26 mouse cellular contexts compared by ENCODE assay signal in genomic region chr7:55780011-55780410, GRCm38 (mm10). TPM values are rescaled to one million over a fixed set of nuclear protein-coding genes. Genes with fewer than 3 reads are reported as not detected.
DNase-seq lines count a peak whose midpoint lies in the region; ATAC-seq and TF ChIP-seq lines count a peak whose summit lies in the region.
"Had no signal": no experiment of that assay in that cellular context is flagged by ENCODE, and none has a peak within 500 bp of the region (broad histone marks: within the 10 kb centered on the region; RNA-seq: fewer than 3 reads in every experiment).

No protein-coding gene starts in this region.

- no peaks in the 10 kb centered on the region for H3K9me3 ChIP-seq in embryonic facial prominence, embryonic 14.5 days (ENCODE audit: control insufficient read depth, low read length)
- H3K9me3 ChIP-seq in embryonic facial prominence, embryonic 10.5 days = no peaks in the 10 kb centered on the region
- H3K9me3 ChIP-seq in kidney, postnatal 0 days (replicated peaks; ENCODE audit: low read length) = no peaks in the 10 kb centered on the region
- H3K9me3 ChIP-seq in neural tube, embryonic 14.5 days (ENCODE audit: control insufficient read depth, low read length) = no peaks in the 10 kb centered on the region
- no peaks in the 10 kb centered on the region for H3K9me3 ChIP-seq in neural tube, embryonic 15.5 days (replicated peaks)
- H3K9me3 ChIP-seq: forebrain, embryonic 15.5 days; hindbrain, embryonic 12.5 days; limb, embryonic 10.5 days; limb, embryonic 15.5 days; liver, embryonic 13.5 days; midbrain, embryonic 15.5 days had no signal

- no peak overlapping the region for H3K27ac ChIP-seq in embryonic facial prominence, embryonic 14.5 days (replicated peaks; ENCODE audit: low read depth, low read length)
- H3K27ac ChIP-seq in embryonic facial prominence, embryonic 10.5 days (replicated peaks) = no peak overlapping the region
- no peak overlapping the region for H3K27ac ChIP-seq in kidney, postnatal 0 days
- H3K27ac ChIP-seq in kidney, adult 2 months (ENCODE audit: insufficient read depth, low read depth, low read length) = no peak overlapping the region
- no peak overlapping the region for H3K27ac ChIP-seq in neural tube, embryonic 14.5 days (ENCODE audit: low read depth, low read length)
- H3K27ac ChIP-seq in neural tube, embryonic 15.5 days (replicated peaks) = no peak overlapping the region
- H3K27ac ChIP-seq: forebrain, embryonic 15.5 days; hindbrain, embryonic 12.5 days; limb, embryonic 10.5 days; limb, embryonic 15.5 days; liver, embryonic 13.5 days; midbrain, embryonic 15.5 days had no signal

- no peaks in the 10 kb centered on the region for H3K36me3 ChIP-seq in embryonic facial prominence, embryonic 14.5 days (ENCODE audit: control insufficient read depth, insufficient read depth, low read length)
- no peaks in the 10 kb centered on the region for H3K36me3 ChIP-seq in embryonic facial prominence, embryonic 10.5 days (replicated peaks)
- H3K36me3 ChIP-seq in kidney, postnatal 0 days (ENCODE audit: insufficient read depth, low read length) = no peaks in the 10 kb centered on the region
- H3K36me3 ChIP-seq in kidney, adult 2 months (ENCODE audit: control insufficient read depth, insufficient read depth, low read length) = no peaks in the 10 kb centered on the region
- H3K36me3 ChIP-seq in neural tube, embryonic 14.5 days (ENCODE audit: control insufficient read depth, insufficient read depth, low read length) = no peaks in the 10 kb centered on the region
- H3K36me3 ChIP-seq in neural tube, embryonic 15.5 days = no peaks in the 10 kb centered on the region
- H3K36me3 ChIP-seq: forebrain, embryonic 15.5 days; hindbrain, embryonic 12.5 days; limb, embryonic 10.5 days; limb, embryonic 15.5 days; liver, embryonic 13.5 days; midbrain, embryonic 15.5 days had no signal

- TF ChIP-seq CTCF in kidney, postnatal 0 days (IDR thresholded peaks at IDR 0.05; ENCODE audit: low read depth) = no peak
- TF ChIP-seq CTCF in kidney, adult 2 months (conservative IDR thresholded peaks at IDR 0.05; ENCODE audit: insufficient read depth, insufficient read length, low read depth, low read length) = no peak

- DNase-seq in adrenal gland, postnatal 10 days = peak; percentile 37
- no peak for DNase-seq in adrenal gland, adult 8-10 months
- DNase-seq in embryonic facial prominence, embryonic 14.5 days (ENCODE audit: low spot score) = peak; percentile 36
- no peak for DNase-seq in embryonic facial prominence, embryonic 10.5 days (ENCODE audit: low spot score)
- peak; percentile 42 for DNase-seq in kidney, postnatal 0 days (ENCODE audit: low spot score)
- no peak for DNase-seq in kidney, adult 2 months
- DNase-seq: cerebellum, adult 9-10 months; gastrocnemius, postnatal 25 days; heart, postnatal 36 days; layer of hippocampus, postnatal 36 days; liver, embryonic 13.5 days; lung, adult 2 months; lung, postnatal 14 days; right cerebral cortex, postnatal 4 days; thymus, adult 2 months; thymus, postnatal 36 days had no signal

- no peaks in the 10 kb centered on the region for H3K4me1 ChIP-seq in embryonic facial prominence, embryonic 14.5 days (ENCODE audit: control insufficient read depth, insufficient read depth, low read length)
- H3K4me1 ChIP-seq in embryonic facial prominence, embryonic 10.5 days = no peaks in the 10 kb centered on the region
- no peaks in the 10 kb centered on the region for H3K4me1 ChIP-seq in kidney, postnatal 0 days (replicated peaks; ENCODE audit: insufficient read depth, low read length)
- H3K4me1 ChIP-seq in kidney, adult 2 months (ENCODE audit: control insufficient read depth, insufficient read depth, low read length) = no peaks in the 10 kb centered on the region
- no peaks in the 10 kb centered on the region for H3K4me1 ChIP-seq in neural tube, embryonic 14.5 days (ENCODE audit: control insufficient read depth, insufficient read depth, low read length)
- no peaks in the 10 kb centered on the region for H3K4me1 ChIP-seq in neural tube, embryonic 15.5 days
- H3K4me1 ChIP-seq: forebrain, embryonic 15.5 days; hindbrain, embryonic 12.5 days; limb, embryonic 10.5 days; limb, embryonic 15.5 days; liver, embryonic 13.5 days; midbrain, embryonic 15.5 days had no signal

- H3K27me3 ChIP-seq in embryonic facial prominence, embryonic 14.5 days (replicated peaks; ENCODE audit: control insufficient read depth, insufficient read depth, low read length) = no peaks in the 10 kb centered on the region
- H3K27me3 ChIP-seq in embryonic facial prominence, embryonic 10.5 days (replicated peaks; ENCODE audit: low read depth, poor library complexity, severe bottlenecking) = no peaks in the 10 kb centered on the region
- H3K27me3 ChIP-seq in kidney, postnatal 0 days (ENCODE audit: insufficient read depth, low read length) = no peaks in the 10 kb centered on the region
- H3K27me3 ChIP-seq in kidney, adult 2 months (replicated peaks; ENCODE audit: control insufficient read depth, insufficient read depth, low read length) = no peaks in the 10 kb centered on the region
- H3K27me3 ChIP-seq in neural tube, embryonic 14.5 days (ENCODE audit: control insufficient read depth, insufficient read depth, low read length) = no peaks in the 10 kb centered on the region
- H3K27me3 ChIP-seq in neural tube, embryonic 15.5 days (replicated peaks) = no peaks in the 10 kb centered on the region
- H3K27me3 ChIP-seq: forebrain, embryonic 15.5 days; hindbrain, embryonic 12.5 days; limb, embryonic 15.5 days; liver, embryonic 13.5 days; midbrain, embryonic 15.5 days had no signal

- TF ChIP-seq POLR2A in kidney, adult 2 months (IDR thresholded peaks at IDR 0.05; ENCODE audit: low read depth, low read length) = no peak

- H3K4me2 ChIP-seq in embryonic facial prominence, embryonic 14.5 days (ENCODE audit: low read depth, low read length) = no peak overlapping the region
- H3K4me2 ChIP-seq in kidney, postnatal 0 days (ENCODE audit: low read length) = no peak overlapping the region
- H3K4me2 ChIP-seq in neural tube, embryonic 14.5 days (ENCODE audit: low read depth, low read length) = no peak overlapping the region
- no peak overlapping the region for H3K4me2 ChIP-seq in neural tube, embryonic 15.5 days
- H3K4me2 ChIP-seq: forebrain, embryonic 15.5 days; heart, embryonic 11.5 days; hindbrain, embryonic 12.5 days; limb, embryonic 15.5 days; liver, embryonic 13.5 days; midbrain, embryonic 15.5 days had no signal

- H3K9ac ChIP-seq in embryonic facial prominence, embryonic 14.5 days (ENCODE audit: low read depth, low read length) = no peak overlapping the region
- no peak overlapping the region for H3K9ac ChIP-seq in kidney, postnatal 0 days (ENCODE audit: low read depth, low read length)
- no peak overlapping the region for H3K9ac ChIP-seq in neural tube, embryonic 14.5 days (replicated peaks; ENCODE audit: low read depth, low read length)
- no peak overlapping the region for H3K9ac ChIP-seq in neural tube, embryonic 15.5 days (replicated peaks)
- H3K9ac ChIP-seq: forebrain, embryonic 15.5 days; hindbrain, embryonic 12.5 days; limb, embryonic 15.5 days; liver, embryonic 13.5 days; midbrain, embryonic 15.5 days had no signal

- H3K4me3 ChIP-seq in embryonic facial prominence, embryonic 14.5 days (ENCODE audit: low read depth, low read length) = no peak overlapping the region
- H3K4me3 ChIP-seq in embryonic facial prominence, embryonic 10.5 days = no peak overlapping the region
- H3K4me3 ChIP-seq in kidney, postnatal 0 days (replicated peaks; ENCODE audit: low read depth, low read length) = no peak overlapping the region
- no peak overlapping the region for H3K4me3 ChIP-seq in kidney, adult 2 months (ENCODE audit: insufficient read depth, low read depth, low read length)
- no peak overlapping the region for H3K4me3 ChIP-seq in neural tube, embryonic 14.5 days (ENCODE audit: low read depth, low read length)
- no peak overlapping the region for H3K4me3 ChIP-seq in neural tube, embryonic 15.5 days (replicated peaks)
- H3K4me3 ChIP-seq: forebrain, embryonic 15.5 days; hindbrain, embryonic 12.5 days; limb, embryonic 10.5 days; limb, embryonic 15.5 days; liver, embryonic 13.5 days; midbrain, embryonic 15.5 days had no signal

- 54% methylated on average over 4 of the region's 4 CpGs for WGBS in embryonic facial prominence, embryonic 14.5 days
- 79% methylated on average over 4 of the region's 4 CpGs for WGBS in embryonic facial prominence, embryonic 10.5 days
- 40% methylated on average over 4 of the region's 4 CpGs for WGBS in kidney, postnatal 0 days
- 40% methylated on average over 4 of the region's 4 CpGs for WGBS in kidney, adult 2 months
- 45% methylated on average over 4 of the region's 4 CpGs for WGBS in neural tube, embryonic 14.5 days
- 47% methylated on average over 4 of the region's 4 CpGs for WGBS in neural tube, embryonic 15.5 days

- no peak for ATAC-seq in embryonic facial prominence, embryonic 14.5 days (ENCODE audit: low read depth)
- ATAC-seq in kidney, postnatal 0 days (replicated peaks; ENCODE audit: low FRiP score, low read depth) = no peak
- ATAC-seq in neural tube, embryonic 14.5 days (ENCODE audit: low read depth) = peak; percentile 46; the same call in 1 of the 2 replicates
- no peak for ATAC-seq in neural tube, embryonic 15.5 days (ENCODE audit: low FRiP score)
- ATAC-seq: forebrain, embryonic 15.5 days; intestine, postnatal 0 days; midbrain, embryonic 15.5 days had no signal

RNA-seq across cellular contexts. Expression of gene Siglech, which starts 12.0 kb away (rescaled TPM):
- 1 to 10 TPM in 1 of 2 experiments, under 1 TPM in 1; 0.93 to 1.5 TPM for total RNA-seq in adrenal gland, postnatal 10 days (2021)
- total RNA-seq in adrenal gland, adult 8-10 months (2022) = 1 to 10 TPM in 3 of 4 experiments, under 1 TPM in 1; 0.87 to 1.6 (median 1.2) TPM
- 1.1 and 1.2 TPM in 2 replicates for polyA plus RNA-seq in embryonic facial prominence, embryonic 14.5 days (2014; fragmentation: Nextera tagmentation; extraction: Ambion mirVana)
- 0.48 and 1.1 TPM in 2 replicates for polyA plus RNA-seq in embryonic facial prominence, embryonic 10.5 days (2016; fragmentation: Nextera tagmentation; extraction: Ambion mirVana)
- polyA plus RNA-seq in kidney, postnatal 0 days (2015; fragmentation: Nextera tagmentation; extraction: Ambion mirVana) = 0.10 and 0.20 TPM in 2 replicates
- polyA plus RNA-seq in kidney, adult 2 months (2012; rRNA removed) = 1.2 and 5.0 TPM in 2 replicates
- polyA plus RNA-seq in neural tube, embryonic 14.5 days (2014; fragmentation: Nextera tagmentation; extraction: Ambion mirVana) = 2.1 and 2.2 TPM in 2 replicates
- 1.8 and 2.6 TPM in 2 replicates for polyA plus RNA-seq in neural tube, embryonic 15.5 days (2015; fragmentation: Nextera tagmentation; extraction: Ambion mirVana)
- total RNA-seq: MEL had no signal

RNA-seq across cellular contexts. Expression of gene Tubgcp5, which starts 13.9 kb away (rescaled TPM):
- total RNA-seq in adrenal gland, postnatal 10 days (2021) = 10 to 100 TPM; 20.2 to 24.5 TPM
- total RNA-seq in adrenal gland, adult 8-10 months (2022) = 10 to 100 TPM; 21.7 to 31.7 (median 25.2) TPM
- 25.7 and 25.8 TPM in 2 replicates for polyA plus RNA-seq in embryonic facial prominence, embryonic 14.5 days (2014; fragmentation: Nextera tagmentation; extraction: Ambion mirVana)
- 32.6 and 35.5 TPM in 2 replicates for polyA plus RNA-seq in embryonic facial prominence, embryonic 10.5 days (2016; fragmentation: Nextera tagmentation; extraction: Ambion mirVana)
- 19.5 and 19.8 TPM in 2 replicates for polyA plus RNA-seq in kidney, postnatal 0 days (2015; fragmentation: Nextera tagmentation; extraction: Ambion mirVana)
- 2.3 and 3.4 TPM in 2 replicates for polyA plus RNA-seq in kidney, adult 2 months (2012; rRNA removed)
- 38.1 and 45.1 TPM in 2 replicates for polyA plus RNA-seq in neural tube, embryonic 14.5 days (2014; fragmentation: Nextera tagmentation; extraction: Ambion mirVana)
- 32.3 and 36.7 TPM in 2 replicates for polyA plus RNA-seq in neural tube, embryonic 15.5 days (2015; fragmentation: Nextera tagmentation; extraction: Ambion mirVana)

Comparison
In these comparisons a context has a peak if more than half of its experiments do, and no peak if none do; other contexts are left out.
1. DNase-seq: peak in adrenal gland, postnatal 10 days (single experiment), embryonic facial prominence, embryonic 14.5 days (single experiment) and kidney, postnatal 0 days (single experiment); none in adrenal gland, adult 8-10 months (single experiment), embryonic facial prominence, embryonic 10.5 days (single experiment) and kidney, adult 2 months (single experiment).